Mouse (Mus musculus): ENCODE data around the gene Ext2.

Gene Ext2

GRCm38 (mm10) chr2:93615845-93616689 is 206.3 kb downstream of the Ext2 start:
- DNase-seq = no peak

GRCm38 (mm10) chr2:93613020-93613419 is 209.3 kb downstream of the Ext2 start:
- no peak for DNase-seq

Data from liver (tissue).